Mouse (Mus musculus): ENCODE measurements around the gene Mctp2.

The Mctp2 gene

DNA sequence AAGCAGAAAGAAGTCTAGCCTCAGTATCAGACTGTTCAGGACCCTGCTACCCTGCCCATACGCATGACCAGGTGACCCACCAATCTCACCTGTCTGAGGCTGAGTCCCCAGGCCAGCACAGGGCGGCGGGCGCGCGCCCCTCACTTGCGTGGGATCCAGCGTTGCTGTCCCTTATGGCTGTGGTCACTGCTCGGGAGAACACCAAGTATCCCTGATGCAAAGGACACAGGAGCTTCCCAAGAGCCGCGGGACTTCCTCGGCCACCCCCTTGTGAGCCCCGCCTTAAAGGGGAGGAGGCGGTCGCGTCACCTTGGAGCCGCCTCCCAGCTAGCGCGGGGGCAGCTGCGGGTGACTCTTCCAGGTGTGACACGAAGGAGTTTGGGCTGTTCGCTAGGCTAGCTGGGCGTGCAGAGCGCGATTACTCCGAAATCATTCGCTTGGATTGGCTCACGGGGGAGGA, at the start of gene Mctp2:
Gene Mctp2, minus strand, starts transcription at position 227 of the 460 bp plus-strand sequence.
- peak; percentile 64 for DNase-seq (ENCODE audit: low read depth, low spot score)

DNA sequence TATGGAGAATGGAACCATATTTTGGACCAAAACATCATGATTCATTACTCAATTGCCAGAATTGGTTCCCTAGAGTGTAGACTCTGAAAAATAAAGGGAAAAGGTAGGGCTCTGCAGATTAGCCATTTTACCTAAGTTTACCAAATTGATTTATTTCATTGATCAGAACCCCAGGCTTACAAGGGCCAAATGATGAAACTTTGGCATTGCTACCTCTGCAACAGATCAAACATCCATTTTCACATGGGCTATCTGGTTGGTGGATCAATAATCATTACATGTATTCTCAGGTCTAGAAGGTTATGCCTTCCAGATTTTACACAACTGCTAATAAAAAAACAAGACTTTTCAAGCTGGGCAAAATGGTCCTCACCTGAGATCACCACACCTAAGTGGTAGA, 39.5 kb upstream of the Mctp2 start:
- DNase-seq (ENCODE audit: low read depth, low spot score): no peak

DNA sequence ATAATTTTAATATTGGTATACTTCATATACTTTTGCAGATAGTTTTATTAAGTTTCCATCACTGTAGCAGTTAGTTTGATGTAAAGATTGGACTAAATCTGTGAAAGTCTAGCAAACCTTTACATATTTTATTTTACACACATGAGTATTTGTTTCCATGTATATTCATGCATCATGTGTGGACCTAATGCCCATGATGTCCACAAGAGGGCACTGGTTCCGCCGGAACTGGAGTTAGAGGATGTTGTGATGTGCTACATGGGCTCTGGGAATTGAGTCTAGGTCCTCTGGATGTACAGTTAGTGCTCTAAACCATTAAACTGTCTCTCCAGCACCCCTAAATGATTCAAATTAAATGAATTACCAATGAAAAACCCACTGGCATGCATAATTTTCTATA, 37.3 kb upstream of the Mctp2 start:
- no peak for DNase-seq (ENCODE audit: low read depth, low spot score)

DNA sequence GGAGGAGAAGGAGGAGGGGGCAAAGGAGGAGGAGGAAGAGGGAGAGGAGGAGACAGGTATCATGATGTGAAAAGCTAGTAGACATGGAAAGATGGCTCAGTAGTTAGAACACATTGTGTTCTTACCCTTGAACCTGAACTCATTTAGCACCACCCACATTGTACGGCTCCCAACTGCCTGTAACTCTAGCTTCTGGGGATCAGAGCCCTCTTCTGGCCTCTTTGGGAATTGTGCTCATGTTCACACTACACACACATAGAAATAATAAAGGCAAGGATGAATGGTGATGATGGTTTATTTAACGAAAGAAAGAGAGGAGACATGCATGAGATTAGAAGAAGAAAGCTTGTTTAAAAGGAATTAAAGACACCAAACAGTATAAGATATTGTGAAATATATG, 36.4 kb upstream of the Mctp2 start:
- DNase-seq (ENCODE audit: low read depth, low spot score): no peak

DNA sequence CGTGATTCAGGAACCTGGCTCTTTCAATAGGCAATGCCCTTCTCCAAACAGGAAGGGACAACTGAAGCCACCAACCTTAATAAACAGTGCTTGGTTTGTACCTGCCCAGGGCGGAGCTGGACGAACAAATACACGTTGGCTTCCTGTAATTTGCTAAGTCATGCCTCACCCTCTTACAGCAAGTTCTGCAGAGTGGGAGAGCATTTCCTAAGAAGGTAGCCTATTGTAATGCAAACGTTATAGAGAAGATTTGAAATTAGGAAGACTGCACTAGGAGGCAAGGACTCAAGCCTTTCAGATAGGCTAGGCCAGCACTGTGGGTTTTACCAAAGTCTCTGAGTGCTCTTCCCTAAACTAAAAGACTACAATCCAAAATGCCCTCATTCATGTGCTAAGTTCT, 19.6 kb upstream of the Mctp2 start:
- no peak for DNase-seq (ENCODE audit: low read depth, low spot score)

DNA sequence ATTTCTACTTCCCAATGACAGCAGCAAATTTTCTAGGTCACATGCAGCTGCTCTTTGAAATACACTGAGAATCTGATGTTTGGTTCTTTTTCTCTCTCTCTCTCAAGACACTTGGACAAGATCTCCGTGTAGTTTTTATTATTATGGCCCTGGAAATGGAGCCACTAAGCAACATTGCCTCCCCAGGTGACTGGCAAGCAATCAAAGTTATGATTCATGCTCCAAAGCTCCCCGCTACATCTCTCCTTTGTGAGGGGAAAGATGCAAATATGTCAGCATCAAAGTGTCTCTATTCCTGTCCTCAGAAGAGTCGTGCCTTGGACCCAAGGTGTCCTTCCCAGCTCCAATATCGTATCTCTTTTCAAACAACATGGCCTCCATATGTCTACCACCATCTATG, 14.5 kb upstream of the Mctp2 start:
- DNase-seq (ENCODE audit: low read depth, low spot score): peak; percentile 25

DNA sequence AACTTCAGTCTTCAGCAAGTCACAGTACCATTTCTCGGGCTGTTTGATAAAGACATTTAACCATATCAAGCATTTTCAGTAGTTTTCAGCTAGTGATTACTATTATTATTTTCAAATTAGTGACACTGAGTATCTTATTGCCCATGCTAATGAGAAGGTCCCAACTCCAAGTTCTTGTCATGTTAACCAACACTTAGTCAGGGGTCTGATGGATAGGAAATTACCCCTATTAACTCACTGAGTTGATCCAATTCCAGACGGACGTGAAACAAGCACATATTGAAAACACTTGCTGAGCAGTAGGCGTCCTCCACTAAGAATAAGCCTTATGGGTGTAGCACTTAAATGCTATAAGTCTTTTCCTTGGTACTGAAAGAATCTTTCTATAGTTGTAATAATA, 14.0 kb upstream of the Mctp2 start:
- DNase-seq (ENCODE audit: low read depth, low spot score): no peak

DNA sequence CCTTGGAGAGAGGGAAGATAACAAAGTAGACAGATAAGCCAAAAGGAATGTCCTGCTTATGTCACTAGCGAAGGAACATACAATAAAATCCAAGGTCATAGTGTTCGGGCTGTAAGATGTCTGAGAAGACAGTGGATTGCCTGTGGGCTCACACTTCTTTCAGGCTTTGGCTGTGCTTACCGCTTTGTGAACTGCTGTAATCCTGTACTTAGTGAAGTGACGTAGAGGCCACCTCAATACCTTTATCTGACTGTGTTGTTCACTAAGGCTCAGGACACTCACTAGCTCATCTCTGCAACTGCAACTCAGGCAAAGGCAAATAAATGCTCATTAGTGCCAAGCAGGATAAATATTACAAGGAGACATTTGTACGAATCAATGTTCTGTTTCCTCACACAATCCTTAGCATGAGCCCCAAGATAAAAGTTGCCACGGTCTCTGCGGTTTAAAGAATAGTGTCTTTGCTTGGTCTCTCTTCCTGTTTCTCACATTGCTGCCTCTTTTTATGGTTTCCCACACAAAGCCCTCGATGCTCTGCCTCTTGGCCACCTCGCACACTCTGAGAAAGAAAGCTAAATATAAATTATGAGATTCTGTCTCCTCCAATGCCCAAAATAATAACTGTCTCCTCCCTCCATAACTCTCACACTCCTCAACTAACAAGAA, 8.1 kb upstream of the Mctp2 start:
- DNase-seq (ENCODE audit: low read depth, low spot score): no peak

DNA sequence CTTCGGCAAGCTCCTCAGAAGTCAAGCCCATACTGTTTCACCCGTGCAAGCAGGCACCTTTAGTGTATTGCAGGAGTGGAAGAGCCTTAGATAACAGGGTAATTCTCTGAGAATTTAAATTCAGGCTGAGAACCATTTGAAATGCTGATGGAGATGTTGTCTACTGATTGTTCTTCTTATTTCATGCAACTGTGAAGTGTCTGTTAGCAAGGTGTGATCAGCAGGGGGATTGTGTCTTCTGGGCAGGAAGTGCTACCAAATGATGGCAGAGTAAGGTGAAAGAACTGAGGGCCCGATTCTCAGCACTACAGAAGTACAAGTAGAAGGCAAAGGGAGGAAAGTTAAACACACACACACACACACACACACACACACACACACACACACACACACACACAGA, 7.5 kb upstream of the Mctp2 start:
- DNase-seq (ENCODE audit: low read depth, low spot score): no peak

DNA sequence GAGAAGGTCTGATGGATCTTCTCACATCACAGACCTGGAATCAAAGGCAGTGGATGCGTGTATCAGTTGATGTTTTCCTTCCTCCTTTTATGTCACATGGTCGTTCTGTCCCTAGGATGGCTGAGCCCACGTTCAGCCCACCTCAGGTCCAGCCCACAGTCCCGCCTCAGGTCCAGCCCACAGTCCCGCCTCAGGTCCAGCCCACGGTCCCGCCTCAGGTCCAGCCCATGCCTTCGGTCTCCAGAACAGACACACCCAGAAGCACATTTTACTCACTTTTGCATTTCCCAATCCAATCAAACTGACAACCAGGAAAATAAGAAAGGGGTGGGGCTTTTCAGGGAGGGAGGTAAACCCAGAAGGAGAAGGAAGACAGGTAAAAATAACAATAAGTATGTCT, 5.2 kb upstream of the Mctp2 start:
- no peak for DNase-seq (ENCODE audit: low read depth, low spot score)

DNA sequence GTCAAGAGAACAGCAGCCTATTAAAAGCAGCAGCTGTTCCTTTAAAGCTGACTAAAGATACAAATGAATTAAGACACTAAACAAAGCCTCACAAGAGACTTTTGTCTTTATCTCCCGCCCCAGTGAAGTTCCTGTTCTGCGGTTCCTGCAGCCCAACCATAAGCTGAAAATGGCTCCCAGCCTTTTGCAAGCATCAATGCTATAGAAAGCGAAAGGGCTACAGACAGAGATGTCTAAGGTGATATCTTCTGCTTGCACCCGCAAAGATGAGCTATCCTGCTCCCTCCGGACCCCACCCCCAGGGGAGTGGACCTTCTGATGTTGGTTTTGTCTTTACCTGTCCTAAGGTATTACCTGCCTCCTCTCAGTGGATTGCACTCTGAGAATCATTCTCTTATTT, 1.7 kb upstream of the Mctp2 start:
- DNase-seq (ENCODE audit: low read depth, low spot score): no peak

DNA sequence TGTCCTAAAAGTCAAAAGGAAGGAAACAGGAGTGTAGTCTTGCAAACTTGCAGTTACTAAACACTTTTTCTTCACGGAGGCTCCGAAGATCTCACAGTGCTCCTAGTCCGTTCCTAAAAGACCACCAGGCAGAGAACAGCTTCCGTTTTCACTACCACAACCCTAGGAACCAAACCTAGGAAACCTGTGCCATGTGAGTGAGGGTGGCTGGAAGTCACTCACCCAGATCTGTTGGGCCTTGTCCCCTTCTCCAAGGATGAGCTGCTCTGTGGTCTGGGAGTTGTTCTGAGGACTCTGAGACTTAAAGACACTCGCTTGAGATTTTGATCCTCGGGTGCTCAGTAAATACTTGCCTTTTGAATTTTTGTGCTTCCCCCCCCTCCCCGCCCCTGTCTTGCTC, 439 bp upstream of the Mctp2 start:
- no peak for DNase-seq (ENCODE audit: low read depth, low spot score)

DNA sequence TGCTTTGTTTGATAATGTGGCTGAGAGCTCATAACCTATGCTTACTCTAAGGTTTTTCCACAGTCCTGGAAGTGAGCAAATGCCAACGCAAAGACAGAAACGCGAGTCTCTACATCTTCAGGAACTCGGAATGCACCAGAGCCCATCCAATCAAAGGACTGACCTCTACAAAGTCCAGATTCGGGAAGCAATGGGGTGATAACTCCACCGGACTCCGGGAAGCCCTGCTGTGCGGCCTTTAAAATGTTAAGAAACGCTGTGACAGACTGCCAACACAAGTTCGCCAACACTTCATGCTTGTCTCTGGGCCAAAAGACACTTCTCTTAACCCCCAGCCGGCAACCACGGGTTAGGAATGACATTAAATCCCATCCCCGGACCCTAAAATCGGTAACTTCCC, 437 bp downstream of the Mctp2 start:
- no peak for DNase-seq (ENCODE audit: low read depth, low spot score)

DNA sequence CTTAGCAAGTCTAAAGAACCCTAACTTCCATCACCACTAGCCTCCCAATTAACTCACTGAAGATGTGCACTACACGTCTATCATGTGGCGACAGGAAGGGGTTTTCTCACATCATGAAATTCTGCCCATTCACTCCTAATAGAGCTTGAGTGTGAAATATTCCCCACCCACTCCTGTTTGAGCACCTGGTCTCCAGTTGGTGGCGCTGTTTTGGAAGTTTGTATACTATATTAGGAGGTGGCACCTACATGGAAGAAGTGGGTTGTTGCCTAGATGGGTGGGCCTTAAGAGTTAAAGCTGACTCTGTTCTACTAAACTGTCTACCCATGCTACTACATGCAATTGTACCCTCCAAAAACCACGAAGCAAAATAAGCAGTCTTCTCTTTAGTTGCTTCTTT, 4.7 kb downstream of the Mctp2 start:
- DNase-seq (ENCODE audit: low read depth, low spot score): no peak

DNA sequence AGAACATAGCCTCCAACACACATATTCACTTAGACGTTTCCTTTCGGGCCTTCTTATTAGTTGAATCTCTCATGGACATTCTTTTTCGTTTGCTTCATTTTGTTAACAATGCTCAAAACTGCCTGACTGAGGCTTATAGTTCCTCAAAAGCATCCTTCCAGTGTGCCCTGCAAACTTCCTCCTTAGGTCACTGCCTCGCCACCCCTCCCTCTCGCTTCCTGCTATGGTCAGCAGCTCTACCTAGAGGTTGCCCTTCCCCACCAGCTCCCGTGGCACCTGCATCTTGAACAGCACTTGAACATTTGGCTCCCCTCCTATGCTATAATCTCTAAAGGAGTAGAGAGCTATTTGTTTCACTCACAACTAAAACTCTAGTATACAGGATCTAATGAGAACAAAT, 6.7 kb downstream of the Mctp2 start:
- no peak for DNase-seq (ENCODE audit: low read depth, low spot score)

DNA sequence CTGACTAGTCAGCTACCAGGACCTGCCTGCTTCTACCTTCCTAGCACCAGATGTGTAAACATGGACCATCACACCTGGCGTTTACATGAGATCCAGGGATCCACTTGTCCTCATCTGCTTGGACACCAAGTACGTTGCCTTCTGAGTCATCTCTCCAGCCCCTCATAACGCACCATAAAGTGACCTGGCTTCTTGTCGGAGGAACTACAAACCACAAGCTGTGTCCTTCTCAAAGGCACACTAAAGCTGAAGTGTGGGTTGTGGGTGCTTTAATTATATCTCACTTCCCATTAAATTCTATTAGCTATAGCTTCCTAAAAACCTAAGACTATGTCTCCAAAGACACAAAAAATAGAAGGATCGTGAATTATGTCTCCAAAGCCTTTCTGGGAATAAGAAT, 9.4 kb downstream of the Mctp2 start:
- no peak for DNase-seq (ENCODE audit: low read depth, low spot score)

DNA sequence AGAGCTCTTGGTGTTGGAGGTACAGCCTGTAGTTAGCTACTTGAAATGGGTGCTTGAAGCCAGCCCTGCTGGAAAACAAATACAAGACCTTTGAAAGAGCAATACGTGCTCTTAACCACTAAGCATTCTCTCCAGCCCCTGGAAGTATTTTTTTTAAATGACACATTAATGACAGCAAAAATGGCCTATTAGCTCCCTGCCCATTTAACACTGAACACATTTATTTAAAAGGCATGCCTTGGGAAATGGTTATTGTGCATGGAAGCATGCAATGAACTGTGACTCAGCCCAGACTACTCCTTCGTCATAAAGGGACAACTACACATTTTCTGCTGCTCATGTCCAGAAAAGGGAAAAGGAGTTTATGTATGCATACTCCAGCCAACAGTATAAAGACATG, 10.2 kb downstream of the Mctp2 start:
- no peak for DNase-seq (ENCODE audit: low read depth, low spot score)

DNA sequence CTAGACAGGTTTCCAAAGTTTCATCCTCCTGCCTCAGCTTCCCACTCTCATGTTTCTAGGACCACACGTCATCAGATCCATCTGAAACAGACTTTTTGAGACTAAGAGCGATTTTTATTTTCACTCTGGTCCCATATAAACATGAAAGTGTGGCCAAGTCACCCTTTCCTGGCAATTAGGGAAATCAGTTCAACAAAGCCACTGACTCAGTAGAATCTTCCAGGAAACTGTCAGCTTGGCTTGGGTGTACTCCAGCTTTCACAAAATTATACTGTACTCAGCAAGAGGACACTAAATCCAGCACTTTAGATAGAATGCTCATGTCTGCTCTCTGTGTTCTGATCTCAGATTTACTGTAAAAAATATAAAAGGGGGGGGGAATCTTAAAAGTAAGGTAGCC, 11.5 kb downstream of the Mctp2 start:
- DNase-seq (ENCODE audit: low read depth, low spot score): no peak

DNA sequence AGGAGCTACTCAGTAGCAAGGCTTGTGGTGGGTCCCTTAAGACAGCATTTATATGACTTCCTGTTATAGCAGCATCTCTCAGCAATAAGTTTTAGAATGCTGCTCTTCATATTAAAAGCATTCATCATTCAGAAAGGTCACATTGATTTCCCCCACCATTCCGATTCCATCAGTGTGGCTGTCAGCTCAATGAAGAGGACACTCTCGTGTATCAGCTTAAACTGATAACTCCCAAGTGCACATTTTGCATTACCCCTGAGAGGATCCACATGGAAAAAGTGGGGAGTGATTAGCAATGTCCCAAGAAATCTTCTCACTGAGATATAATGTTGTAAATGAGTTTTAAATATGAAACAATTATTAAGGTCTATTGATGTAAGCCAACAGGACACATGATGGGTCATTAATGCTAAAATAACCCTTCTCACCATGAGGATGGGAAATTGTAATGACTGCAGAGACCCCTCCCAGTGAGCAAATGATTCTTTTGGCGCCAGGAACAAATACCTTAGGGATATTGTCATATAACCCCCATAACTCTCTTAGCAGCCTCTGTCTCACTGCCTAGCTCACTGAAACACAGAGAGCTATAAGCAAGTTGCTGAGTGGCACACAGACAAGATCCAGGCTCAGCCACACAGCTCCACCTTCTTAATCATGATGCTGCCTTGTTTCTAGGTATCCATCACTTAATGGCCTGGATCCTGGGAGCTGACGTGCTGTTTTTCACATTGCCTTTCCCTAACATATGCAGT, 12.4 kb downstream of the Mctp2 start:
- no peak for DNase-seq (ENCODE audit: low read depth, low spot score)

DNA sequence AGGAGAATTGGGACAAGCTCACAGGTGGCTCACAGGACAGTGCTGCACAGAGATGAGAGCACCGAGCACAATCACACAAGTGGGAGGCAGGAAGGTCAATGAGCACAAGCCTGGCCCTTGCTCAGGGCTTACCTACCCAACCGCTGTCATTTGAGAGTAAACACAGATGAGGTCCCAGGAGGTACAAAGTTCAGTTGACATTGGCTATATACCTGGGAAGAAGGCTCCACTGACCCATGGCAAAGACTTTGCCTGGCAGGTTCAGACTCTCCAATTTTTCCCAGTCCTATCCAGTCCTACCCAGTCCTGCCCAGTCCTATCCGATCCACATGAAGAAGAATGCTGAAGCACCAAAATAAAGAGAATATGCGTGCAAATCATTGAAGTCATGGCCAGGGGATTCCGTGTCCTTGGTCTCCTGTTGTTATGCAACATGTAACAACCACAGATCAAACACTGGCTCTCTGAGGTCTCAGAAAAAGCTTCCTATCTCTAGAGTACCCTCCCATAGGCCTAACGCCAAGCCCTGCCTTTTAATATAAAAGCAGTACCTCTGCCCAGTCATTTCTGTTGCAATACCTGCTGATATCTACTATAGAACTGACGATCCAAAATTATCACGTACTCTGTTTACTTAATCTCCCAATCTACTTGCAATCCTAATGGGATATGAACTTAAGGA, 14.0 kb downstream of the Mctp2 start:
- no peak for DNase-seq (ENCODE audit: low read depth, low spot score)

DNA sequence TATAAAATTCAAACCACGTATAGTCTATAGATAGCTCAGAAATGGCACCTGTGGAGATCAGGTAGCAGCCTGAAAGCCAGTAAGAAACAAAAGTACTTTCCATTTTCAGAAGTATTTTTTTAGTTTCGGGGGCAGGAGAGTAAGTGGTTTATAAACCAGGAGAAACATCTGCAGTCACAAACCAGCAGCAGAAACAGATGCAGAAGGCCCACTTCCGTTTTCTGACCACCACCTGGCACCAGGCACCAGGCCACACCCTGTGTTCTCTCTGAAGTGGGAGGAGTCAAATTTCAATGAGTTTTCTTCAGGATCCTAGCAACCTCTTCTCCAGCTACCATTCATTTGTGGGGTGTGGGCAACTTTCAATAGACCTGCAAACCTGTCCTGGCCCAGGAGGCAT, 25.7 kb downstream of the Mctp2 start:
- no peak for DNase-seq (ENCODE audit: low read depth, low spot score)

DNA sequence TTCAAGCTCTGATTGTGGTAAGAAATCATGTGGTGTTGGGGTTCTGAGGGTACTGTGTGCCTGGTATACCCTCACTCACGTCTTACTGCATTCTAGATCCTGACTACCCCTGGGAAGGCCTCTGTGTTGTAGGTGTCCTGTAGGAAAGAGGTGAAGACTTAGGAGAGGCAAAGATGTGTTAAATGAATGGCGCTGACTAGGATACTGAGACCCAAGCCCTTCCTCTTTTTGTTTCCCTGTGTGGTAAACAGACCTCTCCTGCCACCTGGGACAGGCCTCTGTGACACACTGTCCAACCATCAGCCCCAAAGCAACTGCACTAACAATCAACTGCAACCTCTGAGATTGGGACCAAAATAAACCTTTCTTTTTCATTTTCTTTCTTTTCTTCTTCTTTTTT, 28.0 kb downstream of the Mctp2 start:
- DNase-seq (ENCODE audit: low read depth, low spot score): no peak

DNA sequence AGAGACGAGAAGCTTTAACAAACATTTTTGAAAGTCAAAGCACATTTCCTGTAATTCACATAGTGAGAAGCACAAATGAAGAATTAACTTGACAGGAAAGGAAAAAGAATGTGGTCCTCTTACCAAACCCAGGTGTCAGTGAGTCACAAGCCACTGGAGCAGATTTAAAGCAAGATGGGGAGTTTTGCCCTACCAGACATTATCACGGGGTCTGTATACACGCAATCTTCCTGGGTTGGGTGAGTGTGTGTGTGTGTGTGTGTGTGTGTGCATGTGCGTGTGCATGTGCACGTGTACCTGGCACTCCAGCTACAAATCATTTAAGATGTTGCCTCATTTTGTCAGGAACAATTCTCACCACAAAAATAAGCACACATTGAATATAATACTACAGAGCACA, 30.9 kb downstream of the Mctp2 start:
- DNase-seq (ENCODE audit: low read depth, low spot score): no peak

All from brain, adult 2 months (tissue).